Mouse (Mus musculus) heart, postnatal 0 days (tissue): Measurements from ENCODE around the gene Ms4a4a. TPM values are rescaled to one million over a fixed set of nuclear protein-coding genes. Genes with fewer than 3 reads are reported as not detected.
"Not testable (repeated sequence)": the region's sequence is repeated elsewhere in the genome, so short reads cannot be mapped to it uniquely, and the experiment has no call there.

Experiments used
- ATAC-seq: fragments of 200-750 bp; cut with Nextera tagmentation; 2 replicates; pipeline ENCODE4 v1.8.0; 2017; ENCODE audit warnings: low read depth, moderate number of reproducible peaks, moderate library complexity; ENCODE audit not compliant: insufficient read depth
- DNase-seq: peaks from one replicate; pipeline ENCODE4 v3.0.0-alpha.2; 2016; ENCODE audit warnings: low spot score
- H3K27ac ChIP-seq: fragments of 300-500 bp; sonication (generic); 2 replicates; pipeline ENCODE4 v1.5.1; 2014; ENCODE audit warnings: low read depth, mild to moderate bottlenecking
- H3K27me3 ChIP-seq: fragments of 300-500 bp; sonication (generic); 2 replicates; pipeline ENCODE4 v1.6.1; 2014; ENCODE audit warnings: low read length, mixed read lengths; ENCODE audit not compliant: control insufficient read depth, insufficient read depth
- H3K36me3 ChIP-seq: fragments of 300-500 bp; sonication (generic); replicated peaks from 2 replicates; pipeline ENCODE4 v1.6.1; 2014; ENCODE audit warnings: low read length, mixed read lengths; ENCODE audit not compliant: control insufficient read depth, insufficient read depth
- H3K4me1 ChIP-seq: fragments of 300-500 bp; sonication (generic); 2 replicates; pipeline ENCODE4 v1.6.1; 2014; ENCODE audit warnings: antibody characterized with exemption; ENCODE audit not compliant: control insufficient read depth, insufficient read depth
- H3K4me2 ChIP-seq: fragments of 300-500 bp; sonication (generic); 2 replicates; pipeline ENCODE4 v1.6.1; 2014; ENCODE audit warnings: low read depth, mild to moderate bottlenecking, low read length, moderate library complexity
- H3K4me3 ChIP-seq: fragments of 300-500 bp; sonication (generic); 2 replicates; pipeline ENCODE4 v1.5.1; 2014; ENCODE audit warnings: low read depth, low read length
- H3K9ac ChIP-seq: fragments of 300-500 bp; sonication (generic); replicated peaks from 2 replicates; pipeline ENCODE4 v1.6.1; 2014; ENCODE audit warnings: low read depth, low read length, mixed read lengths
- H3K9me3 ChIP-seq: fragments of 300-500 bp; sonication (generic); replicated peaks from 2 replicates; pipeline ENCODE4 v1.6.1; 2016; ENCODE audit warnings: low read length; ENCODE audit not compliant: control insufficient read depth
- CTCF ChIP-seq: IDR thresholded peaks from 2 replicates; pipeline ENCODE4 v1.5.1; 2016; ENCODE audit warnings: antibody characterized with exemption, control low read depth, low read depth
- EP300 ChIP-seq: IDR thresholded peaks from 2 replicates; pipeline ENCODE4 v1.6.1; 2016; ENCODE audit warnings: antibody characterized with exemption, low read depth
- WGBS: fragments of 180-500 bp; shearing (Covaris S2); extraction: QIAGEN DNeasy Blood & Tissue Kit; methylation state at CpG from one replicate; pipeline ENCODE4 v1.1.7; 2014; 5-methylcytosine and 5-hydroxymethylcytosine counted together
- polyA plus RNA-seq: library from polyadenylated mRNA; unstranded; fragments of >200 nt; fragmentation: Nextera tagmentation; extraction: Ambion mirVana; gene quantifications from 2 replicates; pipeline ENCODE4 v1.2.1, GENCODE M21; 2015
- total RNA-seq: library from RNA; depleted of rRNA; stranded (reverse); fragments of >200 nt; gene quantifications from 2 replicates; pipeline ENCODE4 v1.2.3, GENCODE M21; 2014; ENCODE audit warnings: low replicate concordance

The Ms4a4a gene
- total and polyA plus RNA-seq, 2 experiments from 2014 or later, result 3.7 TPM; not detected in 1

DNA sequence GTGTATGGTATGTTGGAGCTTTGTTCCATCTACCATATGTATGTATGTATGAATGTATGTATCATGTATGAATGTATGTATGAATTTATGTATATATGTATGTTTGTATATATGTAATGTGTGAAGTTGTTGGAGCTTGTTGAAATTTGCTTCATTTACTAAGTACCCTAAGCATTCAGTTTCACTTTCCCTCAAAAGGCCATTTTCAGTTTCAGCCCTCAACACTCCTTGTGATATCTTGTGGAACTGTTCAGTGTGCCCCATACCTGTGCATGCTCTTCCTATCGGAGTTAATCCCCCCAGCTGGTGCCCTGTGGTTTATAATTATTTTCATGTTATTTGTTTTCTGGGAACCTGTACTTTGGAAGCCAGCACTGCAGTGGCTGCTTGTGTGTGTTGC is 33.3 kb downstream of the Ms4a4a start:
- ATAC-seq (no peak), DNase-seq (no peak)
- H3K36me3 ChIP-seq, result no peaks in the 10 kb centered on the region
- no peaks in the 10 kb centered on the region for H3K4me1 ChIP-seq
- TF ChIP-seq EP300 (no peak), CTCF (no peak)
- H3K9me3 ChIP-seq, result no peaks in the 10 kb centered on the region
- H3K9ac ChIP-seq, result no peak overlapping the region
- 58% methylated on average over 1 of the region's 1 CpGs for WGBS
- H3K4me3 ChIP-seq, result no peak overlapping the region
- no peaks in the 10 kb centered on the region for H3K27me3 ChIP-seq
- no peak overlapping the region for H3K4me2 ChIP-seq
- H3K27ac ChIP-seq, result no peak overlapping the region

DNA sequence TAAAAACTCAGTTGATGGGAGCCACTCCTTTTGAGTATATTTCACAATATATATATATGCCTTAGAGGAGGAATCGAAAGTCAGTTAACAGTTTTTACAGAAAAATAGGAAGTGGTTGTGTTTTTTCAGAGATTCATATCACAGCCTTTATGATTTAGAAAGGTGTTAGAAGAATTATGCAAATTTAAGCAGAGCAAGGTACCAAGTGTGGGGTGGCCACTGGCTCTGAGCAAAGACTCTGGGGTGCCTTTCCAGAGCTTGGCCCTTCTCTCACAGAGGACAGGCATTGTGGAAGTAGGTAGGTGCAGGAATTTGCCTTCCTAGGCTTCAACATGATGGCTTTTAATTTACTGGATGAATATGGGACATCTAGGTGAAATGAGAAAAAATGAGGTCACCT is 36.3 kb downstream of the Ms4a4a start:
- H3K27ac ChIP-seq, result no peak overlapping the region
- WGBS, result 60% methylated on average over 1 of the region's 1 CpGs

GRCm38 (mm10) chr19:11414084-11414483 is 38.8 kb downstream of the Ms4a4a start:
- DNase-seq (no peak), ATAC-seq (no peak)
- TF ChIP-seq EP300 (no peak), CTCF (no peak)
- H3K4me3 ChIP-seq, result no peak overlapping the region
- no peaks in the 10 kb centered on the region for H3K27me3 ChIP-seq
- H3K9me3 ChIP-seq, result no peaks in the 10 kb centered on the region
- no peaks in the 10 kb centered on the region for H3K36me3 ChIP-seq
- H3K9ac ChIP-seq, result no peak overlapping the region
- no peaks in the 10 kb centered on the region for H3K4me1 ChIP-seq
- H3K27ac ChIP-seq, result no peak overlapping the region
- no peak overlapping the region for H3K4me2 ChIP-seq
- 79% methylated on average over 1 of the region's 1 CpGs for WGBS

More for the DNA sequence above, 36.3 kb downstream of the Ms4a4a start:
- no peaks in the 10 kb centered on the region for H3K27me3 ChIP-seq
- no peak overlapping the region for H3K9ac ChIP-seq
- TF ChIP-seq EP300 (no peak), CTCF (no peak)
- H3K36me3 ChIP-seq, result no peaks in the 10 kb centered on the region
- ATAC-seq (no peak), DNase-seq (no peak)
- no peaks in the 10 kb centered on the region for H3K9me3 ChIP-seq
- H3K4me2 ChIP-seq, result no peak overlapping the region
- no peaks in the 10 kb centered on the region for H3K4me1 ChIP-seq
- no peak overlapping the region for H3K4me3 ChIP-seq

DNA sequence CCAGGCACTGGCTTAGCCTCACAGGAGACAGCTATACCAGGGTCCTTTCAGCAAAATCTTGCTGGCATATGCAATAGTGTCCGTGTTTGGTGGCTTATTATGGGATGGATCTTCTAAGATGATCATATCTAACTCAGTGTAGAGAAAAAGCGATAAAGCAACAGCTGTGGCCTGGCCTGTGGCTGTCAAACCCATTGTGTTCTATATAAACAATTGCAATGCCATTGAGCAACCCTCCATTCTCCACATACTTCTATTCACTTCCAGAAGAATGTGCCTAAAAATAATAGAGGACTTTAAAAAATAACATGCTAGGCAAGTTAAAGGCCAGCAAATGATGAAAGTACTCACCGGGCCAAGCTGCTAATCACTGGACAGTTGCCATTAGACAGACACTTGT is 40.3 kb downstream of the Ms4a4a start:
- Histone ChIP-seq H3K9me3 (no peaks in the 10 kb centered on the region), H3K4me3 (no peak overlapping the region), H3K27me3 (no peaks in the 10 kb centered on the region), H3K36me3 (no peaks in the 10 kb centered on the region), H3K4me1 (no peaks in the 10 kb centered on the region), H3K4me2 (no peak overlapping the region), H3K9ac (no peak overlapping the region), H3K27ac (no peak overlapping the region)
- ATAC-seq, result no peak
- WGBS, result 52% methylated on average over 3 of the region's 3 CpGs
- TF ChIP-seq CTCF (no peak), EP300 (no peak)
- no peak for DNase-seq

- not testable (repeated sequence) for H3K4me1 ChIP-seq, H3K4me2 ChIP-seq, H3K27me3 ChIP-seq, DNase-seq, ATAC-seq, H3K36me3 ChIP-seq, H3K9me3 ChIP-seq, H3K4me3 ChIP-seq, H3K9ac ChIP-seq, H3K27ac ChIP-seq
- WGBS, result 55% methylated on average over 1 of the region's 3 CpGs
Measured at GRCm38 (mm10) chr19:11418865-11419264, 43.5 kb downstream of the Ms4a4a start.

- H3K9me3 ChIP-seq, H3K4me1 ChIP-seq, ATAC-seq, H3K27ac ChIP-seq, H3K9ac ChIP-seq, H3K4me3 ChIP-seq, H3K4me2 ChIP-seq, DNase-seq, H3K27me3 ChIP-seq, H3K36me3 ChIP-seq: not testable (repeated sequence)
- WGBS, result 76% methylated on average over 1 of the region's 1 CpGs
Measured at GRCm38 (mm10) chr19:11431209-11431608, 55.9 kb downstream of the Ms4a4a start.
